Mouse (Mus musculus) kidney, adult 8-10 months (tissue): ENCODE measurements around the gene Ms4a18.
"Not testable (repeated sequence)": the region's sequence is repeated elsewhere in the genome, so short reads cannot be mapped to it uniquely, and the experiment has no call there.

ENCODE experiments used
- DNase-seq, 2 experiments: peaks; one replicate each; pipeline ENCODE4 v3.0.0; 2022

Gene Ms4a18

GRCm38 (mm10) chr19:11017891-11018290 lies at the start of gene Ms4a18:
Gene Ms4a18, minus strand, starts transcription at chr19:11018031.
- DNase-seq: no peak

- no peak for DNase-seq
These were observed 47.5 kb upstream of the Ms4a18 start for GRCm38 (mm10) chr19:11065202-11065875.

- no peak for DNase-seq
These were observed 43.1 kb upstream of the Ms4a18 start for GRCm38 (mm10) chr19:11060900-11061299.

- DNase-seq: no peak
These were observed 42.1 kb upstream of the Ms4a18 start for GRCm38 (mm10) chr19:11059967-11060366.

GRCm38 (mm10) chr19:11055700-11056099 lies 37.9 kb upstream of the Ms4a18 start:
- not testable (repeated sequence) for DNase-seq

- DNase-seq: no peak
These were observed 35.4 kb upstream of the Ms4a18 start for GRCm38 (mm10) chr19:11053277-11053676.

GRCm38 (mm10) chr19:11052877-11053276 lies 35.0 kb upstream of the Ms4a18 start:
- no peak for DNase-seq

GRCm38 (mm10) chr19:11050286-11050685 lies 32.5 kb upstream of the Ms4a18 start:
- DNase-seq: no peak

- DNase-seq: no peak
These were observed 31.6 kb upstream of the Ms4a18 start for GRCm38 (mm10) chr19:11049426-11049825.

GRCm38 (mm10) chr19:11048503-11048902 lies 30.7 kb upstream of the Ms4a18 start:
- DNase-seq: no peak

- DNase-seq: no peak
These were observed 30.2 kb upstream of the Ms4a18 start for GRCm38 (mm10) chr19:11048009-11048408.

GRCm38 (mm10) chr19:11044996-11045711 lies 27.3 kb upstream of the Ms4a18 start:
- peak; percentile 27 to 46 for DNase-seq

- no peak for DNase-seq
These were observed 26.8 kb upstream of the Ms4a18 start for GRCm38 (mm10) chr19:11044671-11044995.

- no peak for DNase-seq
These were observed 19.7 kb upstream of the Ms4a18 start for GRCm38 (mm10) chr19:11037570-11037969.

GRCm38 (mm10) chr19:11022382-11022781 lies 4.6 kb upstream of the Ms4a18 start:
- DNase-seq: no peak

GRCm38 (mm10) chr19:11017251-11017650 lies 580 bp downstream of the Ms4a18 start:
- no peak for DNase-seq

- no peak for DNase-seq
These were observed 1.8 kb downstream of the Ms4a18 start for GRCm38 (mm10) chr19:11015998-11016397.

GRCm38 (mm10) chr19:11015468-11015867 lies 2.4 kb downstream of the Ms4a18 start:
- no peak for DNase-seq

GRCm38 (mm10) chr19:10993150-10993549 lies 24.7 kb downstream of the Ms4a18 start, which contains the start of gene Ms4a15:
Gene Ms4a15, minus strand, starts transcription at chr19:10993250.
- no peak for DNase-seq

- no peak for DNase-seq
These were observed 25.9 kb downstream of the Ms4a18 start for GRCm38 (mm10) chr19:10991911-10992310.

GRCm38 (mm10) chr19:10990751-10991150 lies 27.1 kb downstream of the Ms4a18 start:
- DNase-seq: no peak

GRCm38 (mm10) chr19:10988563-10988962 lies 29.3 kb downstream of the Ms4a18 start:
- peak in 1 of 2 experiments; percentile 21 for DNase-seq

- no peak for DNase-seq
These were observed 31.9 kb downstream of the Ms4a18 start for GRCm38 (mm10) chr19:10985889-10986288.

GRCm38 (mm10) chr19:10984551-10984950 lies 33.3 kb downstream of the Ms4a18 start:
- DNase-seq: no peak
